Mouse (Mus musculus) c-Kit-positive CD71-negative TER-119-negative erythroid progenitor cells, embryonic 14.5 days (primary cell): ENCODE results near the gene Gm11757.
"Not testable (repeated sequence)": the region's sequence is repeated elsewhere in the genome, so short reads cannot be mapped to it uniquely, and the experiment has no call there.

Experiments
- DNase-seq: peaks from one replicate; pipeline ENCODE4 v3.0.0-alpha.2; 2013; ENCODE audit warnings: low read depth

Gm11757 gene

DNA sequence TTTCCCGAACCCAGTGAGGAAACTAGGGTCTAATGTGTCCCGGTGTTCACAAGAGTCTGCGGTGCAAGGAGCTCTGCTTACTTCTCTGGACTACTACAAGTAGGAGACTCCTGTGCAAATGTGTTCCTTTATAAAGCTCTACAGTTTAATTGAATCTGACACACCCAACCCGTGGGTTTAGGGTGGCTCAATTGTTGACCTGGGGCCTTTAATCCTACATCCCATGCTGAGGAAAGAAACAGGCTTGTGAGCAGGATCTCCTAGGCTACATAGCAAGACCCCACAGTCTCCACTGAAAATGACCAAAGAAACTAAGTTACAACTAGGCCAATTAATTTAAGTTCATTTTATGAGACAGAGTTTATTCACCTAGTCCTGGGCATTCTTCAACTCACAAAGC, at the start of gene Gm11757:
Gene Gm11757 (minus strand): TSS at position 101 of the 400 bp plus-strand sequence.
- not testable (repeated sequence) for DNase-seq

DNA sequence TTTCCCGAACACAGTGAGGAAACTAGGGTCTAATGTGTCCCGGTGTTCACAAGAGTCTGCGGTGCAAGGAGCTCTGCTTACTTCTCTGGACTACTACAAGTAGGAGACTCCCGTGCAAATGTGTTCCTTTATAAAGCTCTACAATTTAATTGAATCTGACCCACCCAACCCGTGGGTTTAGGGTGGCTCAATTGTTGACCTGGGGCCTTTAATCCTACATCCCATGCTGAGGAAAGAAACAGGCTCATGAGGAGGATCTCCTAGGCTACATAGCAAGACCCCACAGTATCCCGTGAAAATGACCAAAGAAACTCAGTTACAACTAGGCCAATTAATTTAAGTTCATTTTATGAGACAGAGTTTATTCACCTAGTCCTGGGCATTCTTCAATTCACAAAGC, 29.7 kb upstream of the Gm11757 start, which contains the start of gene Gm11756:
Gene Gm11756 (minus strand): TSS at position 101 of the 400 bp plus-strand sequence.
- DNase-seq = not testable (repeated sequence)

DNA sequence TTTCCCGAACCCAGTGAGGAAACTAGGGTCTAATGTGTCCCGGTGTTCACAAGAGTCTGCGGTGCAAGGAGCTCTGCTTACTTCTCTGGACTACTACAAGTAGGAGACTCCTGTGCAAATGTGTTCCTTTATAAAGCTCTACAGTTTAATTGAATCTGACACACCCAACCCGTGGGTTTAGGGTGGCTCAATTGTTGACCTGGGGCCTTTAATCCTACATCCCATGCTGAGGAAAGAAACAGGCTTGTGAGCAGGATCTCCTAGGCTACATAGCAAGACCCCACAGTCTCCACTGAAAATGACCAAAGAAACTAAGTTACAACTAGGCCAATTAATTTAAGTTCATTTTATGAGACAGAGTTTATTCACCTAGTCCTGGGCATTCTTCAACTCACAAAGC, 14.9 kb upstream of the Gm11757 start, which contains the start of gene Gm13871:
Gene Gm13871 (minus strand): TSS at position 101 of the 400 bp plus-strand sequence.
- DNase-seq = not testable (repeated sequence)

- not testable (repeated sequence) for DNase-seq
These were observed 14.7 kb downstream of the Gm11757 start, which contains the start of gene Gm11758 for GRCm38 (mm10) chr4:73876166-73876565. Gene Gm11758 (minus strand): TSS chr4:73876266.
